In the genomic region with DNA sequence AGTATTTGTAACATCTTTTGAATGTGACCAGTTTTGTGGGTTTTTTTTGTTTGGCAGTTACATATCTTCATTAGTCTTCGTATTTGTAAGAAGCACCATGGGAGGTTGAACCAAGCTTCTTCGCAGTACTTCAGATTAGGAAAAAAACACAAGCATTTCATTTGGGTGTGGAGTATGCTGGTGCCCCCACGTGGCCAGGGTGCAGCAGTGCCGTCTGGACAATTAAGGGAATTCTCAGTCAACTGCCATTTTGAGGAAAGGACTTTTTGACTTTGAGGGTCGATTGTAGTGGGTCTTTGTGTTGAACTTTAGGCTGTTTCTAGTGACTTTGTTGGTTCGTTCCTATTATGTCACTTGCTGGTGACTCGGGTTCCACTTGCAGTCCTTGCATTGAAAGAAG, we compare ENCODE assay signal across 9 mouse cellular contexts. TPM values are rescaled to one million over a fixed set of nuclear protein-coding genes. Genes with fewer than 3 reads are reported as not detected.
DNase-seq lines count a peak whose midpoint lies in the region; ATAC-seq and TF ChIP-seq lines count a peak whose summit lies in the region.
"Had no signal": no experiment of that assay in that cellular context is flagged by ENCODE, and none has a peak within 500 bp of the region (broad histone marks: within the 10 kb centered on the region; RNA-seq: fewer than 3 reads in every experiment).

No protein-coding gene starts in this region.

- no peak overlapping the region for H3K4me3 ChIP-seq in gastrocnemius, adult 2 months
- no peak overlapping the region for H3K4me3 ChIP-seq in liver, embryonic 13.5 days (replicated peaks)

- intact Hi-C loops in gastrocnemius, adult 2 months (cut with DNase I) = no loop called here
- intact Hi-C loops in gastrocnemius, postnatal 36 days (cut with DNase I) = loop anchor here (1.0 kb wide), 1 partner anchor 174 kb away; no protein-coding TSS in a partner anchor
- intact Hi-C loops in heart, postnatal 36 days (cut with DNase I) = loop anchor here (1.0 kb wide), 1 partner anchor 173 kb away; no protein-coding TSS in a partner anchor

- TF ChIP-seq CTCF in gastrocnemius, adult 2 months (IDR thresholded peaks at IDR 0.05) = peak; percentile 82

- no peaks in the 10 kb centered on the region for H3K36me3 ChIP-seq in liver, embryonic 13.5 days

- no peaks in the 10 kb centered on the region for H3K9me3 ChIP-seq in liver, embryonic 13.5 days (replicated peaks)

- peak; percentile 42 for DNase-seq in gastrocnemius, adult 2 months
- no peak for DNase-seq in gastrocnemius, postnatal 36 days
- peak; percentile 45 for DNase-seq in urinary bladder, postnatal 25 days (ENCODE audit: low spot score)
- DNase-seq in urinary bladder, adult 2 months (ENCODE audit: low spot score) = no peak
- DNase-seq in heart, postnatal 36 days = peak; percentile 40 to 55
- DNase-seq in liver, embryonic 13.5 days = peak; percentile 19
- peak; percentile 20 for DNase-seq in retina, postnatal 7 days (ENCODE audit: low read depth, low spot score)

- no peak overlapping the region for H3K27ac ChIP-seq in gastrocnemius, adult 2 months
- no peak overlapping the region for H3K27ac ChIP-seq in liver, embryonic 13.5 days

- no peaks in the 10 kb centered on the region for H3K27me3 ChIP-seq in liver, embryonic 13.5 days

- H3K4me1 ChIP-seq in liver, embryonic 13.5 days (replicated peaks) = no peaks in the 10 kb centered on the region

- no peak overlapping the region for H3K9ac ChIP-seq in liver, embryonic 13.5 days

- WGBS in liver, embryonic 13.5 days (ENCODE audit: insufficient replicate concordance) = 13% methylated on average over 7 of the region's 7 CpGs

- no peak overlapping the region for H3K4me2 ChIP-seq in liver, embryonic 13.5 days

- peak; percentile 98 for ATAC-seq in common myeloid progenitor, adult 5-6 weeks (replicated peaks; ENCODE audit: low read depth, poor library complexity, severe bottlenecking)
- no peak for ATAC-seq in liver, embryonic 13.5 days (ENCODE audit: low read depth)

RNA-seq across cellular contexts. Expression of a gene that starts 20.8 kb away (rescaled TPM):
- total RNA-seq in gastrocnemius, adult 2 months (2021) = 10 to 100 TPM; 29.3 to 31.7 TPM
- 10 to 100 TPM; 27.7 to 32.7 TPM for total RNA-seq in gastrocnemius, postnatal 36 days (2021)
- 77.0 and 83.6 TPM in 2 replicates for polyA plus RNA-seq in urinary bladder, adult 2 months (2012; rRNA removed)
- 48.8 and 69.2 TPM in 2 replicates for total RNA-seq in common myeloid progenitor, adult 5-6 weeks (2017)
- total RNA-seq in heart, postnatal 36 days (2021) = 10 to 100 TPM; 35.2 to 37.8 TPM
- 65.9 and 72.0 TPM in 2 replicates for polyA plus RNA-seq in liver, embryonic 13.5 days (2015; fragmentation: Nextera tagmentation; extraction: Ambion mirVana)

RNA-seq across cellular contexts. Expression of a gene that starts 22.8 kb away (rescaled TPM):
- total RNA-seq in gastrocnemius, adult 2 months (2021) = 1 to 10 TPM; 3.1 to 4.1 TPM
- 1 to 10 TPM; 2.6 to 3.2 TPM for total RNA-seq in gastrocnemius, postnatal 36 days (2021)
- 2.2 and 3.8 TPM in 2 replicates for polyA plus RNA-seq in urinary bladder, adult 2 months (2012; rRNA removed)
- 5.9 and 15.3 TPM in 2 replicates for total RNA-seq in common myeloid progenitor, adult 5-6 weeks (2017)
- total RNA-seq in heart, postnatal 36 days (2021) = 1 to 10 TPM; 2.6 to 2.7 TPM
- polyA plus RNA-seq in liver, embryonic 13.5 days (2015; fragmentation: Nextera tagmentation; extraction: Ambion mirVana) = 2.4 and 2.8 TPM in 2 replicates

RNA-seq across cellular contexts. Expression of a gene that starts 32.7 kb away (rescaled TPM):
- not detected for total RNA-seq in gastrocnemius, adult 2 months (2021)
- not detected for total RNA-seq in gastrocnemius, postnatal 36 days (2021)
- polyA plus RNA-seq in urinary bladder, adult 2 months (2012; rRNA removed) = not detected in 2 replicates
- total RNA-seq in common myeloid progenitor, adult 5-6 weeks (2017) = not detected in 2 replicates
- total RNA-seq in heart, postnatal 36 days (2021) = not detected
- not detected in 2 replicates for polyA plus RNA-seq in liver, embryonic 13.5 days (2015; fragmentation: Nextera tagmentation; extraction: Ambion mirVana)
- polyA plus RNA-seq: heart, embryonic 14.5 days had no signal

Comparison
In these comparisons a context has a peak if more than half of its experiments do, and no peak if none do; other contexts are left out.
1. DNase-seq: peak in gastrocnemius, adult 2 months (single experiment), urinary bladder, postnatal 25 days (single experiment), heart, postnatal 36 days (2 of 2), liver, embryonic 13.5 days (single experiment) and retina, postnatal 7 days (single experiment); none in gastrocnemius, postnatal 36 days (0 of 2) and urinary bladder, adult 2 months (single experiment).